In the genomic region with DNA sequence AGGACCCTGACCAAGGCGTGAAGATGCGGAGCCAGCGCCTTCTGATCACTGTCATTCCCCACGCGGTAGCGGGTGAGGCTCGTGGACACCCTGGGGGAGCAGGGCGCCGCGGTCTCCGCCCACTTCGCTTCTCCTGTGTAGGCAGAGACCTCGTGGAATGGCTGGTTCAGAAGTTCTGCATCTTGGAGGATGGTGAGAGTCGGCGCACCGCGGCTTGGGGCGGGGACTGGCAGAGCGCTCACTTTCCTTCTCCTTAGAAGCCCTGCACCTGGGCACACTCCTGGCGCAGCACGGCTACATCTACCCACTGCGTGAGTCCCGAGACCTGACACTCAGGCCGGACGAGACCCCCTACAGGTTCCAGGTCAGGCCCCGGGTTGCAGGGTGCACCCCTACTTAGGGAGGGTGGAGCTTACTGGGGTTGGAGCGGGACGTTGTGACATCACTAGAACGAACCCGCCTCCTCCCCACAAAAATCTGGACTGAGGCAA, we compare ENCODE assay signal across 8 mouse cellular contexts. TPM values are rescaled to one million over a fixed set of nuclear protein-coding genes. Genes with fewer than 3 reads are reported as not detected.
A peak's percentile ranks its signal among the peaks of the same experiment; 100 is the strongest.
DNase-seq lines count a peak whose midpoint lies in the region; ATAC-seq lines count a peak whose summit lies in the region.

No protein-coding gene starts in this region.

- H3K36me3 ChIP-seq in embryonic facial prominence, embryonic 14.5 days (ENCODE audit: control insufficient read depth, insufficient read depth, low read length): peaks cover under 1% of the 10 kb centered on the region; the same call in 1 of the 2 replicates
- no peaks in the 10 kb centered on the region for H3K36me3 ChIP-seq in hindbrain, embryonic 11.5 days (ENCODE audit: control insufficient read depth, insufficient read depth, low read length)
- no peaks in the 10 kb centered on the region for H3K36me3 ChIP-seq in lung, embryonic 16.5 days (ENCODE audit: control insufficient read depth, insufficient read depth, low read length)

- peak; percentile 16 for ATAC-seq in embryonic facial prominence, embryonic 14.5 days (ENCODE audit: low read depth)
- no peak for ATAC-seq in hindbrain, embryonic 11.5 days (ENCODE audit: low FRiP score)
- ATAC-seq in lung, embryonic 16.5 days (ENCODE audit: low read depth): peak; percentile 16; the same call in 1 of the 2 replicates

- peaks cover 7% of the 10 kb centered on the region; the same call in 1 of the 2 replicates for H3K4me1 ChIP-seq in embryonic facial prominence, embryonic 14.5 days (ENCODE audit: control insufficient read depth, insufficient read depth, low read length)
- H3K4me1 ChIP-seq in hindbrain, embryonic 11.5 days (replicated peaks; ENCODE audit: control insufficient read depth, insufficient read depth, low read length): peaks cover 8% of the 10 kb centered on the region; the same call in 1 of the 2 replicates
- peaks cover 19% of the 10 kb centered on the region for H3K4me1 ChIP-seq in lung, embryonic 16.5 days (replicated peaks; ENCODE audit: control insufficient read depth, insufficient read depth, low read length)

- peaks cover 52% of the 10 kb centered on the region for H3K27me3 ChIP-seq in embryonic facial prominence, embryonic 14.5 days (replicated peaks; ENCODE audit: control insufficient read depth, insufficient read depth, low read length)
- H3K27me3 ChIP-seq in hindbrain, embryonic 11.5 days (ENCODE audit: control insufficient read depth, insufficient read depth, low read length): peaks cover 50% of the 10 kb centered on the region
- H3K27me3 ChIP-seq in lung, embryonic 16.5 days (ENCODE audit: control insufficient read depth, insufficient read depth, low read depth, low read length): peaks cover 34% of the 10 kb centered on the region

- peak overlapping the region; percentile 54 for H3K9ac ChIP-seq in embryonic facial prominence, embryonic 14.5 days (ENCODE audit: low read depth, low read length)
- no peak overlapping the region for H3K9ac ChIP-seq in hindbrain, embryonic 11.5 days (ENCODE audit: low read depth, low read length)
- peak overlapping the region; percentile 37 for H3K9ac ChIP-seq in lung, embryonic 16.5 days (ENCODE audit: low read length)

- H3K27ac ChIP-seq in embryonic facial prominence, embryonic 14.5 days (replicated peaks; ENCODE audit: low read depth, low read length): no peak overlapping the region
- no peak overlapping the region for H3K27ac ChIP-seq in hindbrain, embryonic 11.5 days (ENCODE audit: low read depth, low read length)
- H3K27ac ChIP-seq in lung, embryonic 16.5 days (ENCODE audit: low read length): no peak overlapping the region

- no peaks in the 10 kb centered on the region for H3K9me3 ChIP-seq in embryonic facial prominence, embryonic 14.5 days (ENCODE audit: control insufficient read depth, low read length)
- H3K9me3 ChIP-seq in hindbrain, embryonic 11.5 days (ENCODE audit: control insufficient read depth, low read length): no peaks in the 10 kb centered on the region
- no peaks in the 10 kb centered on the region for H3K9me3 ChIP-seq in lung, embryonic 16.5 days (ENCODE audit: control insufficient read depth, low read length)

- peak overlapping the region; percentile 96 for H3K4me2 ChIP-seq in embryonic facial prominence, embryonic 14.5 days (ENCODE audit: low read depth, low read length)
- peak overlapping the region; percentile 60 for H3K4me2 ChIP-seq in hindbrain, embryonic 11.5 days (replicated peaks; ENCODE audit: low read depth, low read length)
- H3K4me2 ChIP-seq in lung, embryonic 16.5 days (ENCODE audit: low read depth, low read length): peak overlapping the region; percentile 89

- WGBS in embryonic facial prominence, embryonic 14.5 days: 1% methylated on average over 26 of the region's 30 CpGs
- WGBS in hindbrain, embryonic 11.5 days: under 1% methylated on average over 30 of the region's 30 CpGs
- WGBS in lung, embryonic 16.5 days: under 1% methylated on average over 30 of the region's 30 CpGs

- DNase-seq in B cell, adult 2 months: peak; percentile 46 to 48
- DNase-seq in MEL-GATA-1-ER (ENCODE audit: extremely low read depth, low read depth): peak; percentile 32
- peak; percentile 40 for DNase-seq in embryonic facial prominence, embryonic 14.5 days (ENCODE audit: low spot score)
- DNase-seq in hindbrain, embryonic 11.5 days (ENCODE audit: low spot score): peak; percentile 22
- DNase-seq in layer of hippocampus, adult 9-11 months: peak; percentile 56
- DNase-seq in right cerebral cortex, postnatal 14 days: peak; percentile 61
- no peak for DNase-seq in ovary, postnatal 14 days (ENCODE audit: low spot score)

- peak overlapping the region; percentile 52 for H3K4me3 ChIP-seq in embryonic facial prominence, embryonic 14.5 days (ENCODE audit: low read depth, low read length)
- peak overlapping the region; percentile 31 for H3K4me3 ChIP-seq in hindbrain, embryonic 11.5 days (ENCODE audit: low read depth, low read length)
- peak overlapping the region; percentile 56 for H3K4me3 ChIP-seq in lung, embryonic 16.5 days (ENCODE audit: low read length)

RNA-seq across cellular contexts. Expression of a gene that starts 0.6 kb away (rescaled TPM):
- 8.5 and 13.2 TPM in 2 replicates for polyA plus RNA-seq in embryonic facial prominence, embryonic 14.5 days (2014; fragmentation: Nextera tagmentation; extraction: Ambion mirVana)
- 1.0 and 2.6 TPM in 2 replicates for polyA plus RNA-seq in hindbrain, embryonic 11.5 days (2014; fragmentation: Nextera tagmentation; extraction: Ambion mirVana)
- 10.9 and 13.3 TPM in 2 replicates for polyA plus RNA-seq in lung, embryonic 16.5 days (2015; fragmentation: Nextera tagmentation; extraction: Ambion mirVana)

RNA-seq across cellular contexts. Expression of a gene that starts 4.2 kb away (rescaled TPM):
- polyA plus RNA-seq in embryonic facial prominence, embryonic 14.5 days (2014; fragmentation: Nextera tagmentation; extraction: Ambion mirVana): 34.0 and 39.2 TPM in 2 replicates
- polyA plus RNA-seq in hindbrain, embryonic 11.5 days (2014; fragmentation: Nextera tagmentation; extraction: Ambion mirVana): 9.9 and 10.0 TPM in 2 replicates
- 3.6 and 4.3 TPM in 2 replicates for polyA plus RNA-seq in lung, embryonic 16.5 days (2015; fragmentation: Nextera tagmentation; extraction: Ambion mirVana)

RNA-seq across cellular contexts. Expression of a gene that starts 4.5 kb away (rescaled TPM):
- 0.43 and 0.85 TPM in 2 replicates for polyA plus RNA-seq in embryonic facial prominence, embryonic 14.5 days (2014; fragmentation: Nextera tagmentation; extraction: Ambion mirVana)
- polyA plus RNA-seq in hindbrain, embryonic 11.5 days (2014; fragmentation: Nextera tagmentation; extraction: Ambion mirVana): 0.27 and 0.46 TPM in 2 replicates
- polyA plus RNA-seq in lung, embryonic 16.5 days (2015; fragmentation: Nextera tagmentation; extraction: Ambion mirVana): 0.20 and 0.31 TPM in 2 replicates

RNA-seq across cellular contexts. Expression of a gene that starts 40.7 kb away (rescaled TPM):
- 39.4 and 42.3 TPM in 2 replicates for polyA plus RNA-seq in embryonic facial prominence, embryonic 14.5 days (2014; fragmentation: Nextera tagmentation; extraction: Ambion mirVana)
- polyA plus RNA-seq in hindbrain, embryonic 11.5 days (2014; fragmentation: Nextera tagmentation; extraction: Ambion mirVana): 18.7 and 20.1 TPM in 2 replicates
- polyA plus RNA-seq in lung, embryonic 16.5 days (2015; fragmentation: Nextera tagmentation; extraction: Ambion mirVana): 46.9 and 49.6 TPM in 2 replicates

RNA-seq across cellular contexts. Expression of a gene that starts 49.3 kb away (rescaled TPM):
- 77.8 and 83.3 TPM in 2 replicates for polyA plus RNA-seq in embryonic facial prominence, embryonic 14.5 days (2014; fragmentation: Nextera tagmentation; extraction: Ambion mirVana)
- polyA plus RNA-seq in hindbrain, embryonic 11.5 days (2014; fragmentation: Nextera tagmentation; extraction: Ambion mirVana): 131 and 133 TPM in 2 replicates
- 79.8 and 86.9 TPM in 2 replicates for polyA plus RNA-seq in lung, embryonic 16.5 days (2015; fragmentation: Nextera tagmentation; extraction: Ambion mirVana)
